Mouse (Mus musculus): ENCODE measurements around the gene Stk25. TPM values are rescaled to one million over a fixed set of nuclear protein-coding genes. Genes with fewer than 3 reads are reported as not detected.

Gene Stk25
- polyA plus RNA-seq, 1 experiment, result 411 TPM

- no peak for DNase-seq (ENCODE audit: extremely low spot score in 1 of 2, low spot score in 1 of 2)
Observed at GRCm38 (mm10) chr1:93672682-93673081, 14.2 kb upstream of the Stk25 start.

GRCm38 (mm10) chr1:93669941-93670340, 11.5 kb upstream of the Stk25 start:
- DNase-seq (ENCODE audit: extremely low spot score in 1 of 2, low spot score in 1 of 2), result no peak

GRCm38 (mm10) chr1:93668791-93669548, 10.5 kb upstream of the Stk25 start:
- peak in 1 of 2 experiments; percentile 38 for DNase-seq (ENCODE audit: extremely low spot score in 1 of 2, low spot score in 1 of 2)

- no peak for DNase-seq (ENCODE audit: extremely low spot score in 1 of 2, low spot score in 1 of 2)
Observed at GRCm38 (mm10) chr1:93667760-93668400, 9.4 kb upstream of the Stk25 start.

- no peak for DNase-seq (ENCODE audit: extremely low spot score in 1 of 2, low spot score in 1 of 2)
Observed at GRCm38 (mm10) chr1:93657025-93657360, 1.5 kb downstream of the Stk25 start.

GRCm38 (mm10) chr1:93656325-93657024, 2.0 kb downstream of the Stk25 start:
- no peak for DNase-seq (ENCODE audit: extremely low spot score in 1 of 2, low spot score in 1 of 2)

GRCm38 (mm10) chr1:93654798-93655197, 3.7 kb downstream of the Stk25 start:
- DNase-seq (ENCODE audit: extremely low spot score in 1 of 2, low spot score in 1 of 2), result no peak

- no peak for DNase-seq (ENCODE audit: extremely low spot score in 1 of 2, low spot score in 1 of 2)
Observed at GRCm38 (mm10) chr1:93654275-93654674, 4.2 kb downstream of the Stk25 start.

GRCm38 (mm10) chr1:93649604-93650172, 8.8 kb downstream of the Stk25 start:
- no peak for DNase-seq (ENCODE audit: extremely low spot score in 1 of 2, low spot score in 1 of 2)

GRCm38 (mm10) chr1:93642692-93643091, 15.8 kb downstream of the Stk25 start:
- DNase-seq (ENCODE audit: extremely low spot score in 1 of 2, low spot score in 1 of 2), result no peak

GRCm38 (mm10) chr1:93641978-93642377, 16.5 kb downstream of the Stk25 start:
- DNase-seq (ENCODE audit: extremely low spot score in 1 of 2, low spot score in 1 of 2), result no peak

- no peak for DNase-seq (ENCODE audit: extremely low spot score in 1 of 2, low spot score in 1 of 2)
Observed at GRCm38 (mm10) chr1:93636211-93636897, 22.1 kb downstream of the Stk25 start.

- peak; percentile 99 to 100 for DNase-seq (ENCODE audit: extremely low spot score in 1 of 2, low spot score in 1 of 2)
Observed at GRCm38 (mm10) chr1:93635580-93636192, 22.8 kb downstream of the Stk25 start.

- DNase-seq (ENCODE audit: extremely low spot score in 1 of 2, low spot score in 1 of 2), result peak in 1 of 2 experiments; percentile 41
Observed at GRCm38 (mm10) chr1:93635091-93635579, 23.3 kb downstream of the Stk25 start.

- DNase-seq (ENCODE audit: extremely low spot score in 1 of 2, low spot score in 1 of 2), result peak; percentile 56 to 69
Observed at GRCm38 (mm10) chr1:93634481-93634891, 24.0 kb downstream of the Stk25 start.

GRCm38 (mm10) chr1:93632723-93633122, 25.7 kb downstream of the Stk25 start:
- DNase-seq (ENCODE audit: extremely low spot score in 1 of 2, low spot score in 1 of 2), result no peak

- DNase-seq (ENCODE audit: extremely low spot score in 1 of 2, low spot score in 1 of 2), result no peak
Observed at GRCm38 (mm10) chr1:93630796-93631195, 27.7 kb downstream of the Stk25 start.

GRCm38 (mm10) chr1:93624502-93624901, 34.0 kb downstream of the Stk25 start:
- no peak for DNase-seq (ENCODE audit: extremely low spot score in 1 of 2, low spot score in 1 of 2)

- no peak for DNase-seq (ENCODE audit: extremely low spot score in 1 of 2, low spot score in 1 of 2)
Observed at GRCm38 (mm10) chr1:93618948-93619347, 39.5 kb downstream of the Stk25 start.

Data from frontal cortex, adult 2 months (tissue).